Mouse (Mus musculus) CH12.LX (cell line): Measurements from ENCODE around the gene Arhgef2. TPM values are rescaled to one million over a fixed set of nuclear protein-coding genes. Genes with fewer than 3 reads are reported as not detected.

Experiments used
- DNase-seq: peaks from one replicate; pipeline ENCODE4 v3.0.0-alpha.2; 2013; ENCODE audit errors: extremely low read depth
- H3K27ac ChIP-seq: 2 replicates; pipeline ENCODE4 v1.5.1; 2012; ENCODE audit warnings: low read depth, mild to moderate bottlenecking, control low read depth, moderate library complexity; ENCODE audit not compliant: insufficient read depth
- H3K27me3 ChIP-seq: replicated peaks from 2 replicates; pipeline ENCODE3; 2012; ENCODE audit warnings: inconsistent platforms
- H3K36me3 ChIP-seq, 2 experiments: replicated peaks in 1 of 2; 2 replicates each; pipeline versions ENCODE3 to v1.6.1; 2012; ENCODE audit warnings: inconsistent platforms in 1 of 2, low read length in 1 of 2, mild to moderate bottlenecking in 1 of 2, mixed read lengths in 1 of 2, moderate library complexity in 1 of 2; ENCODE audit not compliant: control insufficient read depth in 1 of 2, insufficient read depth in 1 of 2
- H3K4me1 ChIP-seq, 2 experiments: 2 replicates each; pipeline ENCODE4 v1.6.1; 2012; ENCODE audit warnings: inconsistent platforms in 1 of 2, moderate library complexity in 1 of 2; ENCODE audit not compliant: insufficient read depth in 2 of 2, control insufficient read depth in 1 of 2
- H3K4me2 ChIP-seq: 2 replicates; pipeline ENCODE4 v1.6.1; 2012; ENCODE audit warnings: low read depth, mild to moderate bottlenecking, control low read depth; ENCODE audit not compliant: poor library complexity, insufficient read depth, severe bottlenecking
- H3K4me3 ChIP-seq, 3 experiments: fragments of 150-350 bp in 1 of 3; sonication (generic) in 1 of 3; replicated peaks in 1 of 3; 2 replicates each; pipeline versions ENCODE3 to v1.5.1; 2011 to 2012; ENCODE audit warnings: low read depth in 2 of 3, low read length in 2 of 3, mild to moderate bottlenecking in 2 of 3, moderate library complexity in 2 of 3, control low read depth in 1 of 3, improper control_type of control experiment in 1 of 3, inconsistent platforms in 1 of 3, mixed read lengths in 1 of 3; ENCODE audit not compliant: poor library complexity in 1 of 3
- H3K79me2 ChIP-seq: replicated peaks from 2 replicates; pipeline ENCODE4 v1.6.1; 2012; ENCODE audit warnings: mild to moderate bottlenecking, moderate library complexity; ENCODE audit not compliant: control insufficient read depth, poor library complexity, insufficient read depth, severe bottlenecking; ENCODE audit errors: extremely low read depth
- H3K9ac ChIP-seq: 2 replicates; pipeline ENCODE4 v1.6.1; 2012; ENCODE audit warnings: low read depth, mild to moderate bottlenecking, control low read depth, moderate library complexity; ENCODE audit not compliant: insufficient read depth
- H3K9me3 ChIP-seq: replicated peaks from 2 replicates; pipeline ENCODE3; 2012; ENCODE audit warnings: low read length, inconsistent platforms, mixed read lengths
- CHD1 ChIP-seq: IDR thresholded peaks from 2 replicates; pipeline ENCODE4 v1.6.1; 2012; ENCODE audit warnings: low read depth, low read length, improper control_type of control experiment, inconsistent platforms
- CTCF ChIP-seq, 2 experiments: IDR thresholded peaks in 1 of 2; conservative IDR thresholded peaks in 1 of 2; 2 replicates each; pipeline ENCODE4 v1.5.1; 2011 to 2012; ENCODE audit warnings: low read depth in 2 of 2, low read length in 2 of 2, improper control_type of control experiment in 1 of 2, inconsistent platforms in 1 of 2, mild to moderate bottlenecking in 1 of 2, moderate library complexity in 1 of 2
- E2F4 ChIP-seq: IDR thresholded peaks from 2 replicates; pipeline ENCODE4 v1.6.1; 2011; ENCODE audit warnings: low read depth, low read length, improper control_type of control experiment; ENCODE audit not compliant: insufficient replicate concordance
- EP300 ChIP-seq: IDR thresholded peaks from 2 replicates; pipeline ENCODE4 v1.6.1; 2011; ENCODE audit warnings: low read length, improper control_type of control experiment
- IRF4 ChIP-seq: IDR thresholded peaks from 2 replicates; pipeline ENCODE4 v1.6.1; 2014; ENCODE audit warnings: low read depth, mild to moderate bottlenecking, inconsistent platforms, low read length, improper control_type of control experiment
- JUN ChIP-seq: IDR thresholded peaks from 2 replicates; pipeline ENCODE4 v1.6.1; 2011; ENCODE audit warnings: low read depth, mild to moderate bottlenecking, low read length, improper control_type of control experiment, moderate library complexity; ENCODE audit not compliant: insufficient read depth
- JUND ChIP-seq: conservative IDR thresholded peaks from 2 replicates; pipeline ENCODE4 v1.6.1; 2011; ENCODE audit warnings: low read depth, low read length, improper control_type of control experiment
- KAT2A ChIP-seq: IDR thresholded peaks from 2 replicates; pipeline ENCODE4 v1.6.1; 2012; ENCODE audit warnings: low read length, improper control_type of control experiment, inconsistent platforms; ENCODE audit not compliant: insufficient replicate concordance
- MAZ ChIP-seq: IDR thresholded peaks from 2 replicates; pipeline ENCODE4 v1.6.1; 2012; ENCODE audit warnings: low read depth, mild to moderate bottlenecking, inconsistent platforms, low read length, improper control_type of control experiment, moderate library complexity
- MXI1 ChIP-seq: IDR thresholded peaks from 2 replicates; pipeline ENCODE4 v1.6.1; 2011; ENCODE audit warnings: mild to moderate bottlenecking, low read depth, low read length, improper control_type of control experiment
- NELFE ChIP-seq: IDR thresholded peaks from 2 replicates; pipeline ENCODE4 v1.6.1; 2011; ENCODE audit warnings: low read depth, low read length, improper control_type of control experiment
- POLR2A ChIP-seq: IDR thresholded peaks from 2 replicates; pipeline ENCODE4 v1.6.1; 2011; ENCODE audit warnings: low read depth, mild to moderate bottlenecking, improper control_type of control experiment, low read length
- POLR2AphosphoS2 ChIP-seq: IDR thresholded peaks from 2 replicates; pipeline ENCODE4 v1.6.1; 2011; ENCODE audit warnings: low read depth, low read length, improper control_type of control experiment
- RCOR1 ChIP-seq: conservative IDR thresholded peaks from 2 replicates; pipeline ENCODE4 v1.6.1; 2012; ENCODE audit warnings: low read depth, mild to moderate bottlenecking, inconsistent platforms, low read length, improper control_type of control experiment
- SIN3A ChIP-seq: IDR thresholded peaks from 2 replicates; pipeline ENCODE4 v1.6.1; 2012; ENCODE audit warnings: low read length, improper control_type of control experiment, inconsistent platforms
- TBP ChIP-seq: conservative IDR thresholded peaks from 2 replicates; pipeline ENCODE4 v1.6.1; 2011; ENCODE audit warnings: low read depth, low read length, improper control_type of control experiment
- TCF12 ChIP-seq: IDR thresholded peaks from 2 replicates; pipeline ENCODE4 v1.6.1; 2014; ENCODE audit warnings: low read depth, mild to moderate bottlenecking, inconsistent platforms, low read length, improper control_type of control experiment
- UBTF ChIP-seq: IDR thresholded peaks from 2 replicates; pipeline ENCODE4 v1.6.1; 2012; ENCODE audit warnings: low read depth, mild to moderate bottlenecking, inconsistent platforms, low read length, improper control_type of control experiment, moderate library complexity
- USF1 ChIP-seq: IDR thresholded peaks from 2 replicates; pipeline ENCODE4 v1.6.1; 2014; ENCODE audit warnings: low read depth, mild to moderate bottlenecking, inconsistent platforms, low read length, improper control_type of control experiment
- USF2 ChIP-seq: conservative IDR thresholded peaks from 2 replicates; pipeline ENCODE4 v1.6.1; 2011; ENCODE audit warnings: low read depth, low read length, improper control_type of control experiment
- ZC3H11A ChIP-seq: IDR thresholded peaks from 2 replicates; pipeline ENCODE4 v1.6.1; 2012; ENCODE audit warnings: low read depth, mild to moderate bottlenecking, inconsistent platforms, low read length, improper control_type of control experiment
- ZKSCAN1 ChIP-seq: IDR thresholded peaks from 2 replicates; pipeline ENCODE4 v1.6.1; 2012; ENCODE audit warnings: low read depth, inconsistent platforms, low read length, improper control_type of control experiment, borderline replicate concordance
- ZNF384 ChIP-seq: IDR thresholded peaks from 2 replicates; pipeline ENCODE4 v1.6.1; 2012; ENCODE audit warnings: low read depth, low read length, improper control_type of control experiment, inconsistent platforms
- dilution Hi-C: fragments of 300-500 bp; cut with MboI; formaldehyde crosslinking; loops from 2 replicates; pipeline ENCODE4 v1.14.3; 2020; ENCODE audit warnings: low sequenced_read_pairs; ENCODE audit not compliant: extremely low pct_unique_long_range_greater_than_20kb, extremely low pct_ligation_motif_present
- in situ Hi-C: fragments of 300-500 bp; cut with MboI; formaldehyde crosslinking; loops from 3 replicates; pipeline ENCODE4 v1.14.3; 2019; ENCODE audit warnings: low sequenced_read_pairs, low pct_ligation_motif_present, low pct_unique_long_range_greater_than_20kb, mixed read lengths
- polyA plus RNA-seq: library from polyadenylated mRNA; unstranded; fragments of >175 nt; gene quantifications from 2 replicates; pipeline ENCODE4 v1.2.1, GENCODE M21; 2012; ENCODE audit warnings: low read depth; ENCODE audit not compliant: insufficient read length
- total RNA-seq, 2 experiments: library from RNA; depleted of rRNA; stranded (reverse); fragments of 300-350 nt in 1 of 2; fragments of >200 nt in 1 of 2; gene quantifications; 2 replicates each; pipeline ENCODE4 v1.2.3; 2012 to 2014

The Arhgef2 gene
- total and polyA plus RNA-seq, 3 experiments: 18.5 to 43.9 (median 43.1) TPM

DNA sequence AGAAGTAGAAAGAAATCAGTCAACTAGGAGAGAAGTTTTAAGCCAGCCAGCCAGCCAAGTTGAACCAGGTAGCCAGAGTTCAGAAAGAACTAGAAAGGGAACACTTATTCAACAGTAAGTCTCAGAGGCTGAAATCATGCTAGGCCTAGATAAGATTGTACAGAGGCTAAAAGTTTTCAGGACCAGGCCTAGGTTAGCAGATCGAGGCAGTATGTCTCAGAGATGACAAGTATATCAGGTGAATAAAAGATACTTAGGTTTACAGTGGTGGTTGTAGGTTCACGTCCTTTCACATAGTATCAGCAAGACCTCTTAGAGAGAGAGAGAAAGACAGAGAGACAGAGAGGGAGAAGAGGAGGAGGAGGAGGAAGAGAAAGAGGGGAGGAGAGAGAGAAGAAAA, 78.0 kb downstream of the Arhgef2 start:
- Histone ChIP-seq H3K9ac (no peak overlapping the region), H3K27ac (no peak overlapping the region), H3K4me2 (no peak overlapping the region), H3K4me1 (peaks cover 0 to 17% of the 10 kb centered on the region in 2 experiments; a peak in 2 of 4 replicates), H3K4me3 (no peak overlapping the region), H3K9me3 (no peaks in the 10 kb centered on the region), H3K36me3 (peaks cover 6 to 13% of the 10 kb centered on the region in 2 experiments), H3K27me3 (no peaks in the 10 kb centered on the region), H3K79me2 (peaks cover 27% of the 10 kb centered on the region)
- dilution Hi-C loops: no loop called here
- in situ Hi-C loops: loop anchor here (25.0 kb wide), 1 partner anchor 178 kb away; no protein-coding TSS in a partner anchor
- DNase-seq: no peak
- no peak for TF ChIP-seq TBP
- TF ChIP-seq USF1: no peak
- no peak for TF ChIP-seq CHD1
- TF ChIP-seq USF2: no peak
- TF ChIP-seq UBTF: no peak
- TF ChIP-seq ZC3H11A: no peak
- TF ChIP-seq MXI1: no peak
- TF ChIP-seq IRF4: no peak
- TF ChIP-seq ZKSCAN1: no peak
- no peak for TF ChIP-seq NELFE
- no peak for TF ChIP-seq TCF12
- no peak for TF ChIP-seq MAZ
- no peak for TF ChIP-seq POLR2AphosphoS2
- TF ChIP-seq RCOR1: no peak
- TF ChIP-seq CTCF (conservative IDR thresholded peaks at IDR 0.05 in 1 of 2, IDR thresholded peaks at IDR 0.05 in 1 of 2; ENCODE audit: low read depth in 2 of 2, low read length in 2 of 2): no peak

DNA sequence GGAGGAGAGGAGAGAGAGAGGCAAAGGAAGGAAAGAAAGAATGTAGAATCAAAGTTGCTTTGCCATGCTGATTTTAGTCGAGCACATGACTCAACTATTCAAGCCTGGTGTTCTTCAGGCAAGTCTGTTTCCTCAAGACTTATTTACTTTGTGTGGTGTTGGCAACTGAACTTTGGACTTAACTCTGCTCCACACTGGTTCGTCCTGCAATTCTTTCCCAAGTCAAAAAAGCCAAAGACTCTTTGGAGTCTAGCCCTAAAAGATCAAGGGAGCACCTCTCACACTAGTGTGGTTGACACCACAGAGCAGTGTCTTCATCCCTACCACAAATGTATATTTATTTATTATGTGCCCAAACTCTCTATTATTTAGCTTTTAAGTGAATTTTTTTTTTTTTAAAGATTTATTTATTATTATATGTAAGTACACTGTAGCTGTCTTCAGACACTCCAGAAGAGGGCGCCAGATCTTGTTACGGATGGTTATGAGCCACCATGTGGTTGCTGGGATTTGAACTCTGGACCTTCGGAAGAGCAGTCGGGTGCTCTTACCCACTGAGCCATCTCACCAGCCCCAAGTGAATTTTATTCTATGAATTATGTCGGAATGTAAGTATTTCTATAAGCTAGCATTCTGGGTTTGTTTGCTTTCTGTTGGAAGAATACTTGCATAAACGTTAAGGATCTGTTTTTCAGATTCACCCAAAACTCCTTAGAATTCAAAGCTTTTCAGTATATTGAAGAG, 78.6 kb downstream of the Arhgef2 start:
- no peaks in the 10 kb centered on the region for H3K9me3 ChIP-seq
- peak overlapping the region; percentile 56; the same call in 1 of the 2 replicates for H3K27ac ChIP-seq
- peaks cover 32% of the 10 kb centered on the region for H3K79me2 ChIP-seq
- H3K27me3 ChIP-seq: no peaks in the 10 kb centered on the region
- TF ChIP-seq KAT2A (no peak), TBP (0 out of 2 replicates have a peak, but pooled peaks have one; percentile 35), CTCF (conservative IDR thresholded peaks at IDR 0.05 in 1 of 2, IDR thresholded peaks at IDR 0.05 in 1 of 2; ENCODE audit: low read depth in 2 of 2, low read length in 2 of 2) (peak; percentile 11 to 38; a peak in 1 of 4 replicates), POLR2A (no peak), RCOR1 (no peak), E2F4 (no peak), JUND (no peak), EP300 (no peak), SIN3A (no peak), USF2 (no peak), ZNF384 (peak; percentile 27), NELFE (no peak), JUN (no peak)
- H3K4me2 ChIP-seq: peak overlapping the region; percentile 46; the same call in 1 of the 2 replicates
- in situ Hi-C loops (loop anchor here (25.0 kb wide), 1 partner anchor 178 kb away; no protein-coding TSS in a partner anchor), dilution Hi-C loops (no loop called here)
- peak overlapping the region; percentile 50 to 97 (median 83) for H3K4me3 ChIP-seq
- H3K4me1 ChIP-seq: peaks cover 0 to 17% of the 10 kb centered on the region in 2 experiments; a peak in 2 of 4 replicates
- H3K9ac ChIP-seq: peak overlapping the region; percentile 95
- peaks cover 9 to 19% of the 10 kb centered on the region in 2 experiments for H3K36me3 ChIP-seq
- DNase-seq: peak; percentile 19
